Mouse (Mus musculus) intestine, embryonic 15.5 days (tissue): ENCODE results near the gene Akr1c14. TPM values are rescaled to one million over a fixed set of nuclear protein-coding genes. Genes with fewer than 3 reads are reported as not detected.
A peak's percentile ranks its signal among the peaks of the same experiment; 100 is the strongest.

Experiments used
- ATAC-seq: fragments of 200-750 bp; cut with Nextera tagmentation; 2 replicates; pipeline ENCODE4 v1.8.0; 2017; ENCODE audit warnings: moderate TSS enrichment, moderate library complexity
- H3K27ac ChIP-seq: fragments of 300-500 bp; sonication (generic); 2 replicates; pipeline ENCODE4 v1.5.1; 2015; ENCODE audit warnings: mild to moderate bottlenecking, inconsistent platforms
- H3K27me3 ChIP-seq: fragments of 300-500 bp; sonication (generic); replicated peaks from 2 replicates; pipeline ENCODE4 v1.6.1; 2015; ENCODE audit warnings: inconsistent platforms
- H3K36me3 ChIP-seq: fragments of 300-500 bp; sonication (generic); 2 replicates; pipeline ENCODE4 v1.6.1; 2015; ENCODE audit warnings: inconsistent platforms
- H3K4me1 ChIP-seq: fragments of 300-500 bp; sonication (generic); replicated peaks from 2 replicates; pipeline ENCODE4 v1.6.1; 2015; ENCODE audit warnings: inconsistent platforms
- H3K4me2 ChIP-seq: fragments of 300-500 bp; sonication (generic); replicated peaks from 2 replicates; pipeline ENCODE4 v1.6.1; 2015; ENCODE audit warnings: mild to moderate bottlenecking, inconsistent platforms
- H3K4me3 ChIP-seq: fragments of 300-500 bp; sonication (generic); replicated peaks from 2 replicates; pipeline ENCODE4 v1.5.1; 2015; ENCODE audit warnings: inconsistent platforms
- H3K9ac ChIP-seq: fragments of 300-500 bp; sonication (generic); 2 replicates; pipeline ENCODE4 v1.6.1; 2015; ENCODE audit warnings: inconsistent platforms
- H3K9me3 ChIP-seq: fragments of 300-500 bp; sonication (generic); 2 replicates; pipeline ENCODE4 v1.6.1; 2016; ENCODE audit warnings: inconsistent platforms
- WGBS: fragments of 180-500 bp; shearing (Covaris S2); methylation state at CpG from one replicate; pipeline ENCODE4 v1.1.7; 2015; 5-methylcytosine and 5-hydroxymethylcytosine counted together
- polyA plus RNA-seq: library from polyadenylated mRNA; unstranded; fragments of >200 nt; fragmentation: Nextera tagmentation; extraction: Ambion mirVana; gene quantifications from 2 replicates; pipeline ENCODE4 v1.2.1, GENCODE M21; 2015

Akr1c14 gene
- polyA plus RNA-seq = 3.9 and 4.3 TPM in 2 replicates

DNA sequence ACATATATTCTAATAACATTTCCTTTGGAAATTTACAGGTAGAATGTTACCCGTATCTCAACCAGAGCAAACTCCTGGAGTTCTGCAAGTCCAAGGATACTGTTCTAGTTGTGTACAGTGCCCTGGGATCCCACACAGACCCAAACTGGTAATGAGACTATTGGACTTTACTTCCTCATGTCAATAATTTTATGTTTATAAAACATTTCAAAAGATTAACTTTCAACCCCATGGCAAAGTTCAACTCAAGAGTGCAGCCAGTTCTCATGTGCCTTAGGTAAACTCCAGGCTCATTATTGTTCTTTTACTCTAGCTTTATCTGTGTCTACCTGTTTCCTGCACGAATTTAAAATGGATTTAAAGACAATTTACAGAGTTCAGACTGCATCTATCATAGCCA, at the start of gene Akr1c14:
TSS of gene Akr1c14 (plus strand) at position 293 of the 400 bp plus-strand sequence.
- H3K4me1 ChIP-seq = no peaks in the 10 kb centered on the region
- WGBS = 51% methylated on average over 2 of the region's 2 CpGs
- H3K9ac ChIP-seq = no peak within 1 kb of the TSS
- H3K4me3 ChIP-seq = no peak within 1 kb of the TSS
- H3K4me2 ChIP-seq = no peak within 1 kb of the TSS
- H3K9me3 ChIP-seq = no peaks in the 10 kb centered on the region
- no peaks in the 10 kb centered on the region for H3K36me3 ChIP-seq
- H3K27me3 ChIP-seq = no peaks in the 10 kb centered on the region
- peak; percentile 78 for ATAC-seq
- H3K27ac ChIP-seq = no peak within 1 kb of the TSS

DNA sequence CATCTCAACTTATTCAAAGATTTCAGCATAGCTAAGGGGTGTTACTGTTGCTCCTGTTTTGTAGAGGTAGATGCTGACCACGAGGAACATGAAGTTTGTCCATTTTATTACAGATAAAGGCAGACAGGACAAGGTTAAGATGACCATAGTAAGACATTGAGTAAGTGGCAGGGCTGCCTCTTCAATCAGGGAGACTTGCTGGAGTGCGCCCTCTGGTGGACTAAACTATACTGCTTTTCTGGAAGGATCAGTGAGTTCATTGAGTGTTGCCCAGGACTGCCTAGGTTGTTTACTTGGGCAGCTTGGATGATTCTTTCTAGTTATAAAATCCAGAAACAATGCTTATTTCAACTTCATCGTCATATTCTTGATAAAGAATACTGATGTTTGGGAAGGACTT, 47.1 kb upstream of the Akr1c14 start:
- Histone ChIP-seq H3K36me3 (no peaks in the 10 kb centered on the region), H3K4me2 (no peak overlapping the region), H3K9ac (no peak overlapping the region), H3K4me1 (no peaks in the 10 kb centered on the region), H3K27me3 (no peaks in the 10 kb centered on the region), H3K4me3 (no peak overlapping the region), H3K27ac (no peak overlapping the region), H3K9me3 (no peaks in the 10 kb centered on the region)
- peak; percentile 65; the same call in 1 of the 2 replicates for ATAC-seq
- WGBS = 17% methylated on average over 3 of the region's 3 CpGs

- Histone ChIP-seq H3K4me3 (no peak overlapping the region), H3K9me3 (no peaks in the 10 kb centered on the region), H3K36me3 (no peaks in the 10 kb centered on the region), H3K27me3 (no peaks in the 10 kb centered on the region), H3K27ac (no peak overlapping the region), H3K4me1 (no peaks in the 10 kb centered on the region), H3K4me2 (no peak overlapping the region), H3K9ac (no peak overlapping the region)
- 58% methylated on average over 4 of the region's 4 CpGs for WGBS
- ATAC-seq = no peak
Observed at GRCm38 (mm10) chr13:4010784-4011183, 38.0 kb upstream of the Akr1c14 start.

- no peaks in the 10 kb centered on the region for H3K27me3 ChIP-seq
- H3K27ac ChIP-seq = no peak overlapping the region
- H3K9ac ChIP-seq = no peak overlapping the region
- no peak for ATAC-seq
- no peak overlapping the region for H3K4me2 ChIP-seq
- no peak overlapping the region for H3K4me3 ChIP-seq
- H3K9me3 ChIP-seq = no peaks in the 10 kb centered on the region
- no peaks in the 10 kb centered on the region for H3K4me1 ChIP-seq
- H3K36me3 ChIP-seq = no peaks in the 10 kb centered on the region
Observed at GRCm38 (mm10) chr13:4013811-4014210, 35.0 kb upstream of the Akr1c14 start.

GRCm38 (mm10) chr13:4029897-4030296, 18.9 kb upstream of the Akr1c14 start:
- Histone ChIP-seq H3K9ac (no peak overlapping the region), H3K4me3 (no peak overlapping the region), H3K4me2 (no peak overlapping the region), H3K27ac (no peak overlapping the region), H3K9me3 (no peaks in the 10 kb centered on the region), H3K4me1 (no peaks in the 10 kb centered on the region), H3K27me3 (no peaks in the 10 kb centered on the region), H3K36me3 (no peaks in the 10 kb centered on the region)
- WGBS = 55% methylated on average over 2 of the region's 2 CpGs
- no peak for ATAC-seq

DNA sequence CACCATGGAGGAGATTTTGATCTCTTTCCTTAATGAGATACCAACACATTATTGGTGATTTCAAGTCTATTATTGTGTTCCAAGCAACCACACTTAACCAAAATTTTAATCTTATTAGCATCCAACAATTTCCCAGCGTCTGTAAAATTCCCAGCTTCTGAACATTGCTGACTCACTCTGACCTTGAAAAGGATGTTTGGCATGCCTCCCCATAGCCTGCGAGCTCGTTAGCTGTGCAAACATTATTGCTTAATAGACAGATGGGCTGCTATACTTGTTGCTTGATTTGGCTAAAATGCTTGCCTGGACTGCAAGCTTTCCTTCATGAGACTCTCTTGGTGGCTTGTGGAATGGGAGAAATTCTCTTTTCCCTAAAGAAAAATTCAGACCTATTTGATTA, 16.3 kb upstream of the Akr1c14 start:
- Histone ChIP-seq H3K9ac (no peak overlapping the region), H3K36me3 (no peaks in the 10 kb centered on the region), H3K9me3 (no peaks in the 10 kb centered on the region), H3K4me3 (no peak overlapping the region), H3K27ac (no peak overlapping the region), H3K27me3 (no peaks in the 10 kb centered on the region), H3K4me1 (no peaks in the 10 kb centered on the region), H3K4me2 (no peak overlapping the region)
- 57% methylated on average over 3 of the region's 3 CpGs for WGBS
- ATAC-seq = no peak

- no peak for ATAC-seq
- Histone ChIP-seq H3K36me3 (no peaks in the 10 kb centered on the region), H3K9me3 (no peaks in the 10 kb centered on the region), H3K4me1 (no peaks in the 10 kb centered on the region), H3K9ac (no peak overlapping the region), H3K27ac (no peak overlapping the region), H3K4me2 (no peak overlapping the region), H3K27me3 (no peaks in the 10 kb centered on the region), H3K4me3 (no peak overlapping the region)
- 90% methylated on average over 3 of the region's 3 CpGs for WGBS
Observed at GRCm38 (mm10) chr13:4035052-4035451, 13.8 kb upstream of the Akr1c14 start.

- no peak overlapping the region for H3K9ac ChIP-seq
- WGBS = 85% methylated on average over 3 of the region's 3 CpGs
- H3K4me2 ChIP-seq = no peak overlapping the region
- no peaks in the 10 kb centered on the region for H3K36me3 ChIP-seq
- H3K27me3 ChIP-seq = no peaks in the 10 kb centered on the region
- no peaks in the 10 kb centered on the region for H3K9me3 ChIP-seq
- no peak overlapping the region for H3K27ac ChIP-seq
- no peak for ATAC-seq
- H3K4me1 ChIP-seq = no peaks in the 10 kb centered on the region
- H3K4me3 ChIP-seq = no peak overlapping the region
Observed at GRCm38 (mm10) chr13:4046113-4046512, 2.7 kb upstream of the Akr1c14 start.

- ATAC-seq = no peak
- Histone ChIP-seq H3K27ac (no peak overlapping the region), H3K9me3 (no peaks in the 10 kb centered on the region), H3K4me2 (no peak overlapping the region), H3K36me3 (no peaks in the 10 kb centered on the region), H3K27me3 (no peaks in the 10 kb centered on the region), H3K4me3 (no peak overlapping the region), H3K4me1 (no peaks in the 10 kb centered on the region), H3K9ac (no peak overlapping the region)
- 68% methylated on average over 2 of the region's 2 CpGs for WGBS
Observed at GRCm38 (mm10) chr13:4046841-4047240, 2.0 kb upstream of the Akr1c14 start.

- ATAC-seq = no peak
- 97% methylated on average over 1 of the region's 1 CpGs for WGBS
Observed at GRCm38 (mm10) chr13:4048226-4048625, 585 bp upstream of the Akr1c14 start.

DNA sequence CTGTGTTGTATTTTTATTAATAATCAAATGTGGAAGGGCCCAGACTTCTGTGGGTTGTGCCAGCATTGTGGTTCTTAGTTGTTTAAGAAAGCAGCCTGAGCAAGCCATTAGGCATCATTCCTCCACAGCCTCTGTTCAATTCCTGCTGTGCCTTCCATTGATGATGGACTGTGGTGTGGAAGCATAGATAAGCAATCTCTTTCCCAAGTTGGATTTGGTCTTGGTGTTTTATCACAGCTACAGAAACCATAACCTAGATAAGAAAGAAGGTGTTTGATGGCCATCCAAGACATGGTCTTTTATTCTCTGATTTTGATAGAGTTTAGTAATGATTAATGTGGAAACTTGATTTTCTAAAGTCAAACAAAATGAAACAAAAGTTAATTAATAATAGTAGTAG, 844 bp downstream of the Akr1c14 start:
- Histone ChIP-seq H3K27ac (no peak overlapping the region), H3K9ac (no peak overlapping the region), H3K36me3 (no peaks in the 10 kb centered on the region), H3K4me3 (no peak overlapping the region), H3K4me1 (no peaks in the 10 kb centered on the region), H3K9me3 (no peaks in the 10 kb centered on the region), H3K27me3 (no peaks in the 10 kb centered on the region), H3K4me2 (no peak overlapping the region)
- no peak for ATAC-seq

More at GRCm38 (mm10) chr13:4048226-4048625, 585 bp upstream of the Akr1c14 start:
- Histone ChIP-seq H3K27me3 (no peaks in the 10 kb centered on the region), H3K4me3 (no peak overlapping the region), H3K27ac (no peak overlapping the region), H3K4me1 (no peaks in the 10 kb centered on the region), H3K4me2 (no peak overlapping the region), H3K9ac (no peak overlapping the region), H3K9me3 (no peaks in the 10 kb centered on the region), H3K36me3 (no peaks in the 10 kb centered on the region)

DNA sequence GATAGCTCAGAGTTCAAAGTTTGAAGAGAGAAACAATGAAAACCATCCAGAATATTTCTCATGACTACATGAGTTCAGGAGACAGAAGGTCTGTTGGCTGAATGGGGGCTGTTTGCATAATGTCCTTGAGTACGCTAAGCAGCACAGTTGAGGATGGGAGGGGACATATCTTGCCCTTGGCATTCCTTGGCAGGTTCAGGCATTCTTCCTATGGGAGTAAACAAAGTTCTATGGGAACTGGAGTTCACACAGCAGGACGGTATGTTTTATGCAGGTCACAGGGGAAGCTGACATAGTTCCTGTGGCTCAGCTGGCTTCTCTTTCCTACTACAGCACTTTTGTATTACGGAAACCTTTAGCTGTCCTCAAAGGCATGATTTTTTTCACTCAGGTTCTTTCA, 6.6 kb downstream of the Akr1c14 start:
- Histone ChIP-seq H3K4me3 (no peak overlapping the region), H3K9ac (no peak overlapping the region), H3K27ac (no peak overlapping the region), H3K4me2 (no peak overlapping the region), H3K9me3 (no peaks in the 10 kb centered on the region), H3K4me1 (0 out of 2 replicates have a peak, but pooled peaks cover 5% of the 10 kb centered on the region), H3K27me3 (no peaks in the 10 kb centered on the region), H3K36me3 (no peaks in the 10 kb centered on the region)
- ATAC-seq = no peak
- 70% methylated on average over 3 of the region's 3 CpGs for WGBS

DNA sequence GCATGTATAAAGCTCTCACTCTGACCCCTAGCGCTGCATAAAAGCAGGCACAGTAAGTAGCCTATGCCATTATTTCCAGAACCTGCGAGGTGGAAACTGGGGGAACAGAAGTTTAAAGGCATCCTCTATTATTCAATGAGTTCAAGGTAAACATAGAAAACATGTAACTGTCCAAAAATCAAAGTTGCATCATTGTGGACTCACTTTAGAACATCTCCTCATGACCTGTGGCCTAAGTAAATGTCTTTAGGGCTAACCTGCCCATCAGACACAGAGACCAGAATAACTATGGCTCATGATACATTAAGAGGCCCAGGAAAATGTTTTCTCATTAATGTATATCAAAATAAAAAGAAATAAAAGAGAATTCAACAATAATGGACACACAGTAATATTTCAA, 7.4 kb downstream of the Akr1c14 start:
- no peaks in the 10 kb centered on the region for H3K27me3 ChIP-seq
- WGBS = 88% methylated on average over 2 of the region's 2 CpGs
- no peaks in the 10 kb centered on the region for H3K36me3 ChIP-seq
- H3K27ac ChIP-seq = no peak overlapping the region
- ATAC-seq = no peak
- H3K9me3 ChIP-seq = no peaks in the 10 kb centered on the region
- no peak overlapping the region for H3K4me2 ChIP-seq
- no peak overlapping the region for H3K4me3 ChIP-seq
- H3K9ac ChIP-seq = no peak overlapping the region
- H3K4me1 ChIP-seq = 0 out of 2 replicates have a peak, but pooled peaks cover 6% of the 10 kb centered on the region
